Mouse (Mus musculus): ENCODE data around the gene 2210016L21Rik. TPM values are rescaled to one million over a fixed set of nuclear protein-coding genes. Genes with fewer than 3 reads are reported as not detected.
A peak's percentile ranks its signal among the peaks of the same experiment; 100 is the strongest.

The 2210016L21Rik gene
- polyA plus RNA-seq, 1 experiment from 2014 or later = 46.8 TPM

- Histone ChIP-seq H3K9me3 (ENCODE audit: control insufficient read depth, low read length) (no peaks in the 10 kb centered on the region), H3K27ac (replicated peaks; ENCODE audit: low read depth, low read length) (no peak overlapping the region), H3K36me3 (ENCODE audit: control insufficient read depth, insufficient read depth, low read length) (no peaks in the 10 kb centered on the region), H3K9ac (ENCODE audit: low read depth, low read length) (no peak overlapping the region), H3K4me1 (ENCODE audit: control insufficient read depth, insufficient read depth, low read length) (peaks cover 5% of the 10 kb centered on the region; the same call in 1 of the 2 replicates), H3K27me3 (replicated peaks; ENCODE audit: control insufficient read depth, insufficient read depth, low read length) (no peaks in the 10 kb centered on the region), H3K4me2 (ENCODE audit: low read depth, low read length) (no peak overlapping the region), H3K4me3 (ENCODE audit: low read depth, low read length) (no peak overlapping the region)
- ATAC-seq (ENCODE audit: low read depth) (no peak), DNase-seq (ENCODE audit: low spot score) (no peak)
- WGBS = 57% methylated on average over 11 of the region's 11 CpGs
Measured at GRCm38 (mm10) chr5:114978473-114978872, 36.5 kb downstream of the 2210016L21Rik start.

GRCm38 (mm10) chr5:114978888-114979249 lies 36.9 kb downstream of the 2210016L21Rik start:
- peak overlapping the region; percentile 94 for H3K4me2 ChIP-seq (ENCODE audit: low read depth, low read length)
- H3K27me3 ChIP-seq (replicated peaks; ENCODE audit: control insufficient read depth, insufficient read depth, low read length) = no peaks in the 10 kb centered on the region
- 4% methylated on average over 6 of the region's 6 CpGs for WGBS
- peak; percentile 47 for DNase-seq (ENCODE audit: low spot score)
- peak overlapping the region; percentile 60; the same call in 1 of the 2 replicates for H3K9ac ChIP-seq (ENCODE audit: low read depth, low read length)
- H3K9me3 ChIP-seq (ENCODE audit: control insufficient read depth, low read length) = no peaks in the 10 kb centered on the region
- ATAC-seq (ENCODE audit: low read depth) = peak; percentile 33; the same call in 1 of the 2 replicates
- H3K4me3 ChIP-seq (ENCODE audit: low read depth, low read length) = peak overlapping the region; percentile 44
- H3K4me1 ChIP-seq (ENCODE audit: control insufficient read depth, insufficient read depth, low read length) = peaks cover 5% of the 10 kb centered on the region; the same call in 1 of the 2 replicates
- H3K27ac ChIP-seq (replicated peaks; ENCODE audit: low read depth, low read length) = no peak overlapping the region
- no peaks in the 10 kb centered on the region for H3K36me3 ChIP-seq (ENCODE audit: control insufficient read depth, insufficient read depth, low read length)

- H3K27me3 ChIP-seq (replicated peaks; ENCODE audit: control insufficient read depth, insufficient read depth, low read length) = no peaks in the 10 kb centered on the region
- H3K27ac ChIP-seq (replicated peaks; ENCODE audit: low read depth, low read length) = peak overlapping the region; percentile 44; the same call in 1 of the 2 replicates
- no peaks in the 10 kb centered on the region for H3K36me3 ChIP-seq (ENCODE audit: control insufficient read depth, insufficient read depth, low read length)
- H3K9ac ChIP-seq (ENCODE audit: low read depth, low read length) = peak overlapping the region; percentile 60
- peak overlapping the region; percentile 94 for H3K4me2 ChIP-seq (ENCODE audit: low read depth, low read length)
- H3K4me3 ChIP-seq (ENCODE audit: low read depth, low read length) = peak overlapping the region; percentile 44
- no peaks in the 10 kb centered on the region for H3K9me3 ChIP-seq (ENCODE audit: control insufficient read depth, low read length)
- 7% methylated on average over 32 of the region's 32 CpGs for WGBS
- ATAC-seq (ENCODE audit: low read depth) = peak; percentile 80
- DNase-seq (ENCODE audit: low spot score) = peak; percentile 75
- H3K4me1 ChIP-seq (ENCODE audit: control insufficient read depth, insufficient read depth, low read length) = peaks cover 5% of the 10 kb centered on the region; the same call in 1 of the 2 replicates
Measured at GRCm38 (mm10) chr5:114979250-114980121, 37.5 kb downstream of the 2210016L21Rik start.

- no peak overlapping the region for H3K27ac ChIP-seq (replicated peaks; ENCODE audit: low read depth, low read length)
- no peaks in the 10 kb centered on the region for H3K36me3 ChIP-seq (ENCODE audit: control insufficient read depth, insufficient read depth, low read length)
- H3K4me1 ChIP-seq (ENCODE audit: control insufficient read depth, insufficient read depth, low read length) = peaks cover 5% of the 10 kb centered on the region; the same call in 1 of the 2 replicates
- H3K9me3 ChIP-seq (ENCODE audit: control insufficient read depth, low read length) = no peaks in the 10 kb centered on the region
- peak overlapping the region; percentile 60 for H3K9ac ChIP-seq (ENCODE audit: low read depth, low read length)
- WGBS = 25% methylated on average over 16 of the region's 16 CpGs
- DNase-seq (ENCODE audit: low spot score) (no peak), ATAC-seq (ENCODE audit: low read depth) (peak; percentile 42; the same call in 1 of the 2 replicates)
- H3K27me3 ChIP-seq (replicated peaks; ENCODE audit: control insufficient read depth, insufficient read depth, low read length) = no peaks in the 10 kb centered on the region
- peak overlapping the region; percentile 94 for H3K4me2 ChIP-seq (ENCODE audit: low read depth, low read length)
- H3K4me3 ChIP-seq (ENCODE audit: low read depth, low read length) = peak overlapping the region; percentile 44
Measured at GRCm38 (mm10) chr5:114980122-114980748, 38.3 kb downstream of the 2210016L21Rik start.

- WGBS = 49% methylated on average over 15 of the region's 15 CpGs
- Histone ChIP-seq H3K4me2 (ENCODE audit: low read depth, low read length) (no peak overlapping the region), H3K36me3 (ENCODE audit: control insufficient read depth, insufficient read depth, low read length) (no peaks in the 10 kb centered on the region), H3K27ac (replicated peaks; ENCODE audit: low read depth, low read length) (no peak overlapping the region), H3K4me3 (ENCODE audit: low read depth, low read length) (no peak overlapping the region), H3K9ac (ENCODE audit: low read depth, low read length) (no peak overlapping the region), H3K4me1 (ENCODE audit: control insufficient read depth, insufficient read depth, low read length) (peaks cover 5% of the 10 kb centered on the region; the same call in 1 of the 2 replicates), H3K27me3 (replicated peaks; ENCODE audit: control insufficient read depth, insufficient read depth, low read length) (no peaks in the 10 kb centered on the region), H3K9me3 (ENCODE audit: control insufficient read depth, low read length) (no peaks in the 10 kb centered on the region)
- DNase-seq (ENCODE audit: low spot score) (no peak), ATAC-seq (ENCODE audit: low read depth) (no peak)
Measured at GRCm38 (mm10) chr5:114982001-114982400, 40.0 kb downstream of the 2210016L21Rik start.

DNA sequence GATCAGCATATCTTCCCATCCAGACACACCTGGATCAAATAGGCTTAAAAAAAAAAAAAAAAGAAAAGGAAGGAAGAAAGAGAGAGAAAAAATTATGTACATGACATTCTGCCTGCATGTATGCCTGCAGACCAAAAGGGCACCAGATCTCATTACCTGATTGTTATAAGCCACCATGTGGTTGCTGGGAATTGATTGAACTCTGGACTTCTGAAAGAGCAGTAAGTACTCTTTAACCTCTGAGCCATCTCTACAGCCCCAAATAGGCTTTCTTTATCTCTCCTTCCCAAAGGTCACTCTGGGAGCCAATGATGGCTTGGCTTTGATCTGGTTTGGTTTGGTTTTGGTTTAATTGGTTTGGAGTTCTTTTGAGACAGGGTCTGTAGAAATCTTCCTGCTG lies 43.1 kb downstream of the 2210016L21Rik start:
- no peak overlapping the region for H3K27ac ChIP-seq (replicated peaks; ENCODE audit: low read depth, low read length)
- ATAC-seq (ENCODE audit: low read depth) = no peak
- H3K9ac ChIP-seq (ENCODE audit: low read depth, low read length) = no peak overlapping the region
- no peak for DNase-seq (ENCODE audit: low spot score)
- H3K4me2 ChIP-seq (ENCODE audit: low read depth, low read length) = no peak overlapping the region
- H3K4me3 ChIP-seq (ENCODE audit: low read depth, low read length) = no peak overlapping the region
- no peaks in the 10 kb centered on the region for H3K36me3 ChIP-seq (ENCODE audit: control insufficient read depth, insufficient read depth, low read length)
- H3K27me3 ChIP-seq (replicated peaks; ENCODE audit: control insufficient read depth, insufficient read depth, low read length) = no peaks in the 10 kb centered on the region
- H3K4me1 ChIP-seq (ENCODE audit: control insufficient read depth, insufficient read depth, low read length) = peaks cover 4% of the 10 kb centered on the region; the same call in 1 of the 2 replicates
- H3K9me3 ChIP-seq (ENCODE audit: control insufficient read depth, low read length) = no peaks in the 10 kb centered on the region

GRCm38 (mm10) chr5:114996447-114996846 lies 54.5 kb downstream of the 2210016L21Rik start:
- Histone ChIP-seq H3K4me1 (ENCODE audit: control insufficient read depth, insufficient read depth, low read length) (peaks cover 4% of the 10 kb centered on the region; the same call in 1 of the 2 replicates), H3K27ac (replicated peaks; ENCODE audit: low read depth, low read length) (no peak overlapping the region), H3K4me3 (ENCODE audit: low read depth, low read length) (no peak overlapping the region), H3K9me3 (ENCODE audit: control insufficient read depth, low read length) (no peaks in the 10 kb centered on the region), H3K4me2 (ENCODE audit: low read depth, low read length) (no peak overlapping the region), H3K27me3 (replicated peaks; ENCODE audit: control insufficient read depth, insufficient read depth, low read length) (no peaks in the 10 kb centered on the region), H3K9ac (ENCODE audit: low read depth, low read length) (no peak overlapping the region), H3K36me3 (ENCODE audit: control insufficient read depth, insufficient read depth, low read length) (no peaks in the 10 kb centered on the region)
- DNase-seq (ENCODE audit: low spot score) (no peak), ATAC-seq (ENCODE audit: low read depth) (no peak)
- 83% methylated on average over 16 of the region's 16 CpGs for WGBS

GRCm38 (mm10) chr5:114997327-114997726 lies 55.4 kb downstream of the 2210016L21Rik start:
- H3K36me3 ChIP-seq (ENCODE audit: control insufficient read depth, insufficient read depth, low read length) = no peaks in the 10 kb centered on the region
- no peak for ATAC-seq (ENCODE audit: low read depth)
- H3K27me3 ChIP-seq (replicated peaks; ENCODE audit: control insufficient read depth, insufficient read depth, low read length) = no peaks in the 10 kb centered on the region
- H3K27ac ChIP-seq (replicated peaks; ENCODE audit: low read depth, low read length) = no peak overlapping the region
- H3K4me3 ChIP-seq (ENCODE audit: low read depth, low read length) = no peak overlapping the region
- H3K4me2 ChIP-seq (ENCODE audit: low read depth, low read length) = no peak overlapping the region
- H3K9me3 ChIP-seq (ENCODE audit: control insufficient read depth, low read length) = no peaks in the 10 kb centered on the region
- WGBS = 74% methylated on average over 6 of the region's 6 CpGs
- no peak overlapping the region for H3K9ac ChIP-seq (ENCODE audit: low read depth, low read length)
- no peak for DNase-seq (ENCODE audit: low spot score)
- peaks cover 4% of the 10 kb centered on the region; the same call in 1 of the 2 replicates for H3K4me1 ChIP-seq (ENCODE audit: control insufficient read depth, insufficient read depth, low read length)
